Mouse (Mus musculus): ENCODE data around the gene Gm8653.
"Not testable (repeated sequence)": the region's sequence is repeated elsewhere in the genome, so short reads cannot be mapped to it uniquely, and the experiment has no call there.

GRCm38 (mm10) chr7:22229384-22229783 lies 28.3 kb upstream of the Gm8653 start, which contains the start of gene Gm8453:
- TF ChIP-seq POLR2A (IDR thresholded peaks at IDR 0.05; ENCODE audit: borderline replicate concordance, control insufficient read depth, low read depth, low read length); CTCF (IDR thresholded peaks at IDR 0.05; ENCODE audit: control insufficient read depth, insufficient read depth, low read length): not testable (repeated sequence)

Measured in bone marrow, adult 2 months (tissue).